Mouse (Mus musculus): Measurements from ENCODE around the gene Stard8.
"Not testable (repeated sequence)": the region's sequence is repeated elsewhere in the genome, so short reads cannot be mapped to it uniquely, and the experiment has no call there.

The Stard8 gene

GRCm38 (mm10) chrX:99046360-99047055 is 43.5 kb downstream of the Stard8 start:
- DNase-seq (ENCODE audit: low spot score), result no peak

- DNase-seq (ENCODE audit: low spot score), result no peak
Measured at GRCm38 (mm10) chrX:99048111-99048510, 45.1 kb downstream of the Stard8 start.

GRCm38 (mm10) chrX:99049247-99049646 is 46.2 kb downstream of the Stard8 start:
- no peak for DNase-seq (ENCODE audit: low spot score)

DNA sequence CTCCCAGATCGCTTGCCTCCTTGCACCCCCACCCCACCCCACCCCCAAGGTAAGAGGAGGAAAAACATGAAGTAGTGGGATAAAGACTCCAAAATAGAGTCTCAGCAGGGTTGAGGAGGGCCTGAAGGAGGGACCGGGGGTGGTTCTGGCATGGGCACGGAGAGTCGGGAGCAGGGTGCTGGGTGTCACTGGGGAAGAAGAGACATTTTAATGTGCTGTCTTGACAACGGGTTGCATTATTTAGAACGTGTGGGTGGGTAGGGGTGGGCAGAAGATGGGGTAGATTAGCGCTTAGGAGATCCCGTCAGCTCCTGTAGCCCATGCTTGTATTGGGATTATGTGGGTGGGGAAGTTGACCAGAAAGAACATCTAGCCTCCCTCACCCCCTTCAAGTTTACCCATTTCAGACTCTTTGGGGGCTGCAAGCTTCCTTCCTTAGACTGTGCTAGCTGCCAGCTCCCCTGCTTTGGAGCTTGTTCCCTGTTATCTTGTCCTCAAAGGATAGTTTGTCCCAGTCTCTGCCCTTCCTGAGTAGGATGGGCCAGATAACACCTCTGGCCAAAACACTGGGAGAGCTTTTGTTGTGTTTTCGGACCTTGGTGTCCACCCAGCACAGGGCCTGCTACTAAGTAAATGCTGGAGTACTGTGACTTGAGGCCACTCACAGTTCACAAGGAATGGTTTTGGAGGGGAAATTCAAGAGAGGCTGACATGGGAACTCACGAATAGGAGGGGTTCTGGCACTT is 47.9 kb downstream of the Stard8 start:
- no peak for DNase-seq (ENCODE audit: low spot score)

- no peak for DNase-seq (ENCODE audit: low spot score)
Measured at GRCm38 (mm10) chrX:99052255-99052654, 49.2 kb downstream of the Stard8 start.

DNA sequence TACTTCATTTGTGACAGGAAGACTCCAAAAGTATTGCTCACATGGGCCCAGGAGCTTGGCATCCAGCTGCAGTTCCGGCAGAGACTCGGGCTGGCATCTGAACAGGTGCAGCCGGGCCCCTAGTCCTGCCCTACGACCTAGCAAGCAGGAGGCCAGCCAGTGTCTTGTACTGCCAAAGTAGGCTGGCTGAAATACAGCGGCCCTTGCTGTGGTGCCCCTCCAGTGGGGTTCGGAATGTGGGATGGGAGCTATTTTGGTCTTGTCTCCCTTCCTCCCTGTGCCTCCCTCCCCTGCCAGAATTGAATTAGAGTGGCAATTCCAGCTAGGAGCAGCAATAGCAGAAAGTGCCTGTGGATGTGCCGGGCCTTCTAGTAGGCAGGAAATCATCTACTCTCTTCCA is 51.5 kb downstream of the Stard8 start:
- no peak for DNase-seq (ENCODE audit: low spot score)

DNA sequence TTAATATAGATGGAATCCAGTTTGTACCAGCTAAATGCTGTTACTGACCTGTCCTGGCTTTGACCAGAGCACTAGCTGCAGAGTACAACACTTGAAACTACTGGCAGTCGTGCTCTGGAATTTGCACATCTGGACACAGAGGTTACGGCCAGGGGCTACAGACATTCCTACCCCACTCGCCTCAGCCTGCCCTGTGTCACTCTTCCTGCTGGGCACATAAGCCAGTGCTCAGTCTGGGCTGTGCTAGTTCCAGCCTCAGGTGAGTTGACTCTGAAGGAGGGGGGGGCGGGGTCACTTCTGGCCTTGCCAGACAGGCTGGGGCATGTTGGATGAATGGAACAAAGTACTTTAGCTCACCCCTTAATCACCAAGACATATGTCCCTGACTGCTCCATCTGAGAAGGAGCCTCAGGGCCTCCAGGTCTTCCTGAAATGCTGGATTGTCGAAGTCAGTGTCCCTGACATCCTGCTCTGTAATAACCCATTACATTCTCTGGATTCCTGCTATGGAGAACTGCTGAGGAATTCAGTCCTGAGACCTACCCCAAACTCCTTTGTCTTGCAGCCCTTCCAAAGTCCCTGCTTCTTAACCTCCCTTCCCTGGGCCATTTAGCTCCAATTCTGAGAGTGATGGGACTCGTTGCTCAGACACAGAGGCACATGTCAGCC is 54.9 kb downstream of the Stard8 start:
- no peak for DNase-seq (ENCODE audit: low spot score)

- no peak for DNase-seq (ENCODE audit: low spot score)
Measured at GRCm38 (mm10) chrX:99059119-99059518, 56.1 kb downstream of the Stard8 start.

DNA sequence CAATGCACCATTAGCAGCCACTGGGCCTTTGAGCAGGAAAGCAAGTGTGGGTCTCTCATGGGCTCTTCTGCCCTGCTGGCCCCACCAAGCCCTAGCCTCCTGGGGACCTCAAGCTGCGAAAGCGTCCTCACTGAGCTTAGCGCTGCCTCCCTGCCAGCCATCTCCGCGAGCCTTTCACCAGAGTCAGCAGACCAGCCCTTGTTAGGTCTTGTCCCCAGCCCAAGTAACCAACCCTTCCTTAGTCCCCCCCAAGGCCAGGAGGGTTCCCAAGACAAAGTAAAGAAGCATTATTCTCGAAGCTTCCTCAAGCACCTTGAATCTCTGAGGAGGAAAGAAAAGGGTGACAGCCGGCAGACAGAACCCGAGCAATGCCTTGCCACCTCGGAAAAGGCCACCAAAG is 62.5 kb downstream of the Stard8 start:
- no peak for DNase-seq (ENCODE audit: low spot score)

- no peak for DNase-seq (ENCODE audit: low spot score)
Measured at GRCm38 (mm10) chrX:99066550-99066949, 63.5 kb downstream of the Stard8 start.

DNA sequence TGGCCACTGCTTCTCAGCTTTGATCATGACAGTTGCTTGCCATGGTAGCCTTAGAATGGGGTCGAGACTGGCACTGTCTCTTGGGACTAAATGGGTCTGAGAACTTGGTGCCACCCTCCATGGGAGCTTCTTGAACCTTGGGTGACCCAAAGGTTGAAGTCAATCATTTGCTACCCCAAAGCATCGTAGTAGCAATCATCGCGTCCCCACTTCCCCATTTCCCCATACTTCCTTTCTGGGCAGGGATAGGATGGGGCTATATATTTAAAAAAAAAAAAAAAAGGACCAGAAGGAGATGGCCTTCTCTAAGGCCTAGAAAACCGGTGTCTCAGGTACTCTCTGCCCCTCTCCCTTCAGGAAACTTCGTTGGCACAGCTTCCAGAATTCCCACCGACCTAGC is 64.2 kb downstream of the Stard8 start:
- DNase-seq (ENCODE audit: low spot score), result no peak

- DNase-seq (ENCODE audit: low spot score), result no peak
Measured at GRCm38 (mm10) chrX:99067671-99068151, 64.7 kb downstream of the Stard8 start.

DNA sequence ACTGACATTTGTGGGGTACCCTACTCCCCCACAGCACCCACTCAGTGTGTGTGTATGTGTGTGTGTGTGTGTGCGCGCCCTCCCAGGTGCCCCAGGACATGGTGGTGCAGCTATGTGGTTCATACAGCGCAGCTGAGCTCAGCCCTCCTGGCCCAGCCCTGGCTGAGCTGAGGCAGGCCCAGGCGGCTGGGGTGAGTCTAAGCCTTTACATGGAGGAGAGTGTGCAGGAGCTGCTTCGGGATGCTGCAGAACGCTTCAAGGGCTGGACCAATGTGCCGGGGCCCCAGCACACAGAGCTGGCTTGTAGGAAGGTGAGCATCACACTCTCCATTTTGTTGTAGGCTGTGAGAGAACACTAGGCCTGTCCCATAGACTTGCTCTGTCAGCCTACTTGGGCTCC is 68.1 kb downstream of the Stard8 start:
- DNase-seq (ENCODE audit: low spot score), result no peak

GRCm38 (mm10) chrX:99072596-99072995 is 69.5 kb downstream of the Stard8 start:
- no peak for DNase-seq (ENCODE audit: low spot score)

DNA sequence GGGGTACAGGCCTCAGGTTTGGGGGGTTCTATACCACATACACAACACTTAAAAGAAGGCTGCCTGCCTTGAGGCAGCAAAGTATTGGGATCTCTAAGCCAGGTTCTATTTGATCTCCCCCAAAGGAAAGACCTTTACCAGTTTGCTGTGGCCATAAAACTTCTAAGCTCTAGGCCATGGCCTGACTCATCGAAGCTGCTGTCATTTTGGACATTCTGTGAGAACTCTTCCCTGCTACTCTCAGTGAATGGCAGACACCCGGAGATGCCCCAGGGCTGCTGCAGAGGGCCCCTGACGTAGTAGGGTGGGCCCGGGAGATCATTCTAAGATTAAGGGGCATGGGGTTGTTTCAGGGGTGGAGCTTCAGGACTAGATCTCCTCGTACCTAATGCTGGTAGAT is 72.1 kb downstream of the Stard8 start:
- DNase-seq (ENCODE audit: low spot score), result no peak

- no peak for DNase-seq (ENCODE audit: low spot score)
Measured at GRCm38 (mm10) chrX:99076460-99076859, 73.4 kb downstream of the Stard8 start.

- not testable (repeated sequence) for DNase-seq (ENCODE audit: low spot score)
Measured at GRCm38 (mm10) chrX:99078374-99078892, 75.4 kb downstream of the Stard8 start.

DNA sequence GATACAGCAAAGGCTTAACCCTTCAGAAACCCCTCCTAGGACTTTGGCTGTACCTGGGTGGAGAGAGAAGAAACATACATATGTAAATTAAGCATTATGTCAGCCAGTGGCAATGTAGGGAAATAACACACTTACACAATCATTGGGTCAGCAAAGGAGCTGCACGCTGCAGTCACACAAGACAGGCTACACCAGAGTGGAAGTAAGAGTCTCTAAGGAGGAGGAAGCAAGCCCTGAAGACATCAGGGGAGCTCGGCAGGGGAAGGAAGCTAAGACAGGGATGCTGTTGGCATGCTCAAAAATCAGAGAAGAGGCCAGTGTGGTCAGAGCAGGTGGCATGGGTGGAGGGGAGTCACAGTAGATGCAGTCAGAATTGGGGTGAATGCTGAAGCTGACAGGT is 89.7 kb downstream of the Stard8 start:
- no peak for DNase-seq (ENCODE audit: low spot score)

GRCm38 (mm10) chrX:99111088-99111724 is 108.2 kb downstream of the Stard8 start:
- not testable (repeated sequence) for DNase-seq (ENCODE audit: low spot score)

GRCm38 (mm10) chrX:99119510-99119909 is 116.5 kb downstream of the Stard8 start:
- no peak for DNase-seq (ENCODE audit: low spot score)
